Mouse (Mus musculus): ENCODE results near the gene Zfp768. TPM values are rescaled to one million over a fixed set of nuclear protein-coding genes. Genes with fewer than 3 reads are reported as not detected.
"Not testable (repeated sequence)": the region's sequence is repeated elsewhere in the genome, so short reads cannot be mapped to it uniquely, and the experiment has no call there.

Zfp768 gene
- polyA plus RNA-seq, 2 experiments, result 0.52 to 4.4 TPM

DNA sequence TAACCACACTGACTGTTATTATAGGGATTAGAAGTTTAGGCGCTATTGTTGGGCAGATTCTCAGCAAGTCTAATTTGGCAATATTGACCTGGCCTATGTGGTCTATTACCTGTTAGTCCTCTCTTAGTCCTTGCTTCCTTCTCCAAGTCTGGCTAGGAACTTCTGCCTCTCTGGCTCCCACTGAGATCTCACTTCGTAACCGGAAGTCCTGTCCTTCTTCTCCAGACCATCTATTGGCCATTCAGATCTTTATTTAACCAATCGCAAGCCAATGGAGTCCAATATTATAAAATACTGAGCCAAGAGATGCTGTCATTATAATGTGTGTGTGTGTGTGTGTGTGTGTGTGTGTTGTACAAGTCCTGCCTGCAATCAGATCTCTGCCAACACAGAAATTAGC is 18.8 kb upstream of the Zfp768 start:
- ATAC-seq (ENCODE audit: insufficient read depth), result no peak
- TF ChIP-seq EP300 (IDR thresholded peaks at IDR 0.05; ENCODE audit: low read depth), result no peak
- no peak for TF ChIP-seq CTCF (IDR thresholded peaks at IDR 0.05; ENCODE audit: low read depth)
- peaks cover 3% of the 10 kb centered on the region; the same call in 1 of the 2 replicates for H3K27me3 ChIP-seq (ENCODE audit: control insufficient read depth, insufficient read depth, low read length)
- H3K27ac ChIP-seq, result no peak overlapping the region
- no peaks in the 10 kb centered on the region for H3K4me1 ChIP-seq (replicated peaks; ENCODE audit: control insufficient read depth in 2 of 2, insufficient read depth in 2 of 2, low read length in 1 of 2)
- no peak for DNase-seq (ENCODE audit: low read depth in 3 of 3, low spot score in 3 of 3)
- no peaks in the 10 kb centered on the region for H3K36me3 ChIP-seq (replicated peaks; ENCODE audit: control insufficient read depth, insufficient read depth, low read depth)
- H3K9me3 ChIP-seq (ENCODE audit: control insufficient read depth, low read length), result no peaks in the 10 kb centered on the region
- WGBS (ENCODE audit: insufficient replicate concordance), result 62% methylated on average over 4 of the region's 4 CpGs
- no peak overlapping the region for H3K9ac ChIP-seq (replicated peaks)
- H3K4me2 ChIP-seq (ENCODE audit: low read depth), result no peak overlapping the region
- no peak overlapping the region for H3K4me3 ChIP-seq (ENCODE audit: insufficient read depth in 1 of 2, low read depth in 2 of 2, low read length in 2 of 2)

DNA sequence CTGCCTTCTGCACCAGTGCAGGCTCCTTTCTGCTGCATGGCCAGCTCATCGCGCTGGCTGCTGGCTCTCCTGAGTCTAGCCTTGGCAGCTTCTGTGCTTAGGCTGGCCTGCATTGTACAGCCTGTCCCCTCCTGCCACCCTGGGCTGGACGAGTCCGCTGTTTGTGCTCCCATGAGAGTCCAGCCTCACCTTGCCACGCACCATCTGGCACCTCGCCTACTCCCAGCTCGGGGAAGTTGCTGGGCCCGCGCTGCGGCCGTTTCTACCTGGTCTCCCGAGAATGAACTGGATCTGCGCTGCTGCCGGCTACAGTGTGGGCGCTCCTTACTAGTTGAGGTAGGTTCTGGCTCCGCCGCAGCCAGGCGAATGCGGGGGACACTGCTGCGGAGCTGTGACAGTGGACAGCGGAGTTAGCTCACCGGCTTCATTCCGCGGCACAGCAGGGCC is 18.1 kb upstream of the Zfp768 start:
- Histone ChIP-seq H3K27me3 (ENCODE audit: control insufficient read depth, insufficient read depth, low read length) (peaks cover 3% of the 10 kb centered on the region; the same call in 1 of the 2 replicates), H3K9ac (replicated peaks) (no peak overlapping the region), H3K36me3 (replicated peaks; ENCODE audit: control insufficient read depth, insufficient read depth, low read depth) (no peaks in the 10 kb centered on the region), H3K4me2 (ENCODE audit: low read depth) (peak overlapping the region; percentile 48), H3K4me1 (replicated peaks; ENCODE audit: control insufficient read depth in 2 of 2, insufficient read depth in 2 of 2, low read length in 1 of 2) (no peaks in the 10 kb centered on the region), H3K9me3 (ENCODE audit: control insufficient read depth, low read length) (no peaks in the 10 kb centered on the region), H3K27ac (no peak overlapping the region), H3K4me3 (ENCODE audit: insufficient read depth in 1 of 2, low read depth in 2 of 2, low read length in 2 of 2) (peak overlapping the region in 1 of 2 experiments; percentile 17; a peak in 1 of 4 replicates)
- ATAC-seq (ENCODE audit: insufficient read depth), result no peak
- 12% methylated on average over 24 of the region's 24 CpGs for WGBS (ENCODE audit: insufficient replicate concordance)
- TF ChIP-seq CTCF (IDR thresholded peaks at IDR 0.05; ENCODE audit: low read depth) (no peak), EP300 (IDR thresholded peaks at IDR 0.05; ENCODE audit: low read depth) (no peak)
- no peak for DNase-seq (ENCODE audit: low read depth in 3 of 3, low spot score in 3 of 3)

DNA sequence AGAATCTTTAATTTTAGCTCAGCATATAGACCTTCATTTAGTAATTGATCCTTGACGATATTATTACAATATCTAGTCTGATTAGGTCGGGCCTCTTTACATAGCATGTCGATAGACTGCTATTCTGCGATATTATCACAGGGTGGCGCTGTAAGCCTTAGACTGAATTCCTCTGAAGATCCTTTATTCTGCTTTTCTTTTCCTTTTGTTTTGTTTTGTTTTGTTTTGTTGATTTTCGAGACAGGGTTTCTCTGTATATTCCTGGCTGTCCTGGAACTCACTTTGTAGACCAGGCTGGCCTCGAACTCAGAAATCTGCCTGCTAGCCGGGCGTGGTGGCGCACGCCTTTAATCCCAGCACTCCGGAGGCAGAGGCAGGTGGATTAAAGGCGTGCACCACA is 17.0 kb upstream of the Zfp768 start:
- H3K36me3 ChIP-seq (replicated peaks; ENCODE audit: control insufficient read depth, insufficient read depth, low read depth); H3K27ac ChIP-seq; H3K27me3 ChIP-seq (ENCODE audit: control insufficient read depth, insufficient read depth, low read length); H3K9me3 ChIP-seq (ENCODE audit: control insufficient read depth, low read length); ATAC-seq (ENCODE audit: insufficient read depth); H3K4me1 ChIP-seq (replicated peaks; ENCODE audit: control insufficient read depth in 2 of 2, insufficient read depth in 2 of 2, low read length in 1 of 2); H3K9ac ChIP-seq (replicated peaks): not testable (repeated sequence)
- peak; percentile 76 for TF ChIP-seq CTCF (IDR thresholded peaks at IDR 0.05; ENCODE audit: low read depth)
- peak overlapping the region; percentile 27; the same call in 1 of the 2 replicates for H3K4me2 ChIP-seq (ENCODE audit: low read depth)
- WGBS (ENCODE audit: insufficient replicate concordance), result 22% methylated on average over 13 of the region's 13 CpGs
- peak in 2 of 3 experiments; percentile 38 to 50 for DNase-seq (ENCODE audit: low read depth in 3 of 3, low spot score in 3 of 3)
- H3K4me3 ChIP-seq (ENCODE audit: insufficient read depth in 1 of 2, low read depth in 2 of 2, low read length in 2 of 2), result peak overlapping the region in 1 of 2 experiments; percentile 15; a peak in 1 of 4 replicates

DNA sequence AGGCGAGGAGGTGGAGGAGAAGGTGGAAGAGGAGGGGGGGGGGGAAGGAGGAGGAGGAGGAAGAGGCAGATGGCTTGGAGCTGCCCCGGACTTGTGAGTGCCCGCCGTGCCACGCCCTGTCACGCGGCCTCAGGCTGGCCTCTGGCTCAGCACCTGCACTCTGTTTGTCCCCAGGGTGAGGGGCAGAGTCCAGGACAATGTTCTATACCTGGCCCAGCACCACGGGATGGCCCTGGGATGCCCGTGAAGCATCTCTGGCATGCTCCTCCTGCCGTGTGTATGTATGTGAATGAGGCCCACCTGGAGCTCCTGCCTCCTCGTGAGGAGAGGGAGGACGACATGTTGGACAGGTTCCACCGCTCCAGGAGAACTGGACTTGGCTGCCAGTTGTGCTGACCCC is 16.1 kb upstream of the Zfp768 start:
- no peak for DNase-seq (ENCODE audit: low read depth in 3 of 3, low spot score in 3 of 3)

DNA sequence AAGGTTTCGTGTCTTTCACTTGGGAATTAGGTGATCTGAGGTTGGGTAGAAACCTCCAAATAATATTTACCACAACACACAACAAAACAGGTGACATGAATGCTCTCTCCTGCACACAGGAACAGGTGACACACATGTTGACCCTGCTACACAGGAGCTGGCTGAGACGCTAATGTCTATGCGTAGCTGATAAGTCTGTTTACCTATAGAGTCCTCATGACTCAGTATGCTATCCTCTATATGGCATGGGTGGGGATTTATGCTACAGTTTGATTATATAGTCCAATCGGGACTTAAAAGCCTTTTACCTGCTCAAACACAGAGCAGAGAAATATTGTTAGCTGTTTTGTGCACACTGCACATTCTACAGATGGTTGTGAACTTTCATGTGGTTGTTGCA is 14.9 kb upstream of the Zfp768 start:
- ATAC-seq (ENCODE audit: insufficient read depth), result no peak
- Histone ChIP-seq H3K27me3 (ENCODE audit: control insufficient read depth, insufficient read depth, low read length) (peaks cover 3% of the 10 kb centered on the region; the same call in 1 of the 2 replicates), H3K27ac (no peak overlapping the region), H3K36me3 (replicated peaks; ENCODE audit: control insufficient read depth, insufficient read depth, low read depth) (no peaks in the 10 kb centered on the region), H3K4me2 (ENCODE audit: low read depth) (no peak overlapping the region), H3K9ac (replicated peaks) (no peak overlapping the region), H3K9me3 (ENCODE audit: control insufficient read depth, low read length) (no peaks in the 10 kb centered on the region), H3K4me3 (ENCODE audit: insufficient read depth in 1 of 2, low read depth in 2 of 2, low read length in 2 of 2) (no peak overlapping the region), H3K4me1 (replicated peaks; ENCODE audit: control insufficient read depth in 2 of 2, insufficient read depth in 2 of 2, low read length in 1 of 2) (no peaks in the 10 kb centered on the region)
- DNase-seq (ENCODE audit: low read depth in 3 of 3, low spot score in 3 of 3), result no peak
- TF ChIP-seq EP300 (IDR thresholded peaks at IDR 0.05; ENCODE audit: low read depth) (no peak), CTCF (IDR thresholded peaks at IDR 0.05; ENCODE audit: low read depth) (no peak)
- WGBS (ENCODE audit: insufficient replicate concordance), result 54% methylated on average over 4 of the region's 4 CpGs

More for the DNA sequence above, 16.1 kb upstream of the Zfp768 start:
- TF ChIP-seq CTCF (IDR thresholded peaks at IDR 0.05; ENCODE audit: low read depth) (no peak), EP300 (IDR thresholded peaks at IDR 0.05; ENCODE audit: low read depth) (no peak)
- H3K9me3 ChIP-seq (ENCODE audit: control insufficient read depth, low read length), result no peaks in the 10 kb centered on the region
- peaks cover 3% of the 10 kb centered on the region; the same call in 1 of the 2 replicates for H3K27me3 ChIP-seq (ENCODE audit: control insufficient read depth, insufficient read depth, low read length)
- peak; percentile 51; the same call in 1 of the 2 replicates for ATAC-seq (ENCODE audit: insufficient read depth)
- no peak overlapping the region for H3K9ac ChIP-seq (replicated peaks)
- 39% methylated on average over 13 of the region's 13 CpGs for WGBS (ENCODE audit: insufficient replicate concordance)
- no peaks in the 10 kb centered on the region for H3K36me3 ChIP-seq (replicated peaks; ENCODE audit: control insufficient read depth, insufficient read depth, low read depth)
- H3K4me2 ChIP-seq (ENCODE audit: low read depth), result no peak overlapping the region
- H3K27ac ChIP-seq, result no peak overlapping the region
- H3K4me1 ChIP-seq (replicated peaks; ENCODE audit: control insufficient read depth in 2 of 2, insufficient read depth in 2 of 2, low read length in 1 of 2), result no peaks in the 10 kb centered on the region
- H3K4me3 ChIP-seq (ENCODE audit: insufficient read depth in 1 of 2, low read depth in 2 of 2, low read length in 2 of 2), result no peak overlapping the region

Measured in liver, embryonic 14.5 days (tissue).